Mouse (Mus musculus) right cerebral cortex, postnatal 36 days (tissue): Measurements from ENCODE around the gene Notch4.

Experiments
- DNase-seq, 2 experiments: peaks; one replicate each; pipeline ENCODE4 v3.0.0; 2022; ENCODE audit warnings: low spot score in 2 of 2, mixed read lengths in 1 of 2

Gene Notch4

DNA sequence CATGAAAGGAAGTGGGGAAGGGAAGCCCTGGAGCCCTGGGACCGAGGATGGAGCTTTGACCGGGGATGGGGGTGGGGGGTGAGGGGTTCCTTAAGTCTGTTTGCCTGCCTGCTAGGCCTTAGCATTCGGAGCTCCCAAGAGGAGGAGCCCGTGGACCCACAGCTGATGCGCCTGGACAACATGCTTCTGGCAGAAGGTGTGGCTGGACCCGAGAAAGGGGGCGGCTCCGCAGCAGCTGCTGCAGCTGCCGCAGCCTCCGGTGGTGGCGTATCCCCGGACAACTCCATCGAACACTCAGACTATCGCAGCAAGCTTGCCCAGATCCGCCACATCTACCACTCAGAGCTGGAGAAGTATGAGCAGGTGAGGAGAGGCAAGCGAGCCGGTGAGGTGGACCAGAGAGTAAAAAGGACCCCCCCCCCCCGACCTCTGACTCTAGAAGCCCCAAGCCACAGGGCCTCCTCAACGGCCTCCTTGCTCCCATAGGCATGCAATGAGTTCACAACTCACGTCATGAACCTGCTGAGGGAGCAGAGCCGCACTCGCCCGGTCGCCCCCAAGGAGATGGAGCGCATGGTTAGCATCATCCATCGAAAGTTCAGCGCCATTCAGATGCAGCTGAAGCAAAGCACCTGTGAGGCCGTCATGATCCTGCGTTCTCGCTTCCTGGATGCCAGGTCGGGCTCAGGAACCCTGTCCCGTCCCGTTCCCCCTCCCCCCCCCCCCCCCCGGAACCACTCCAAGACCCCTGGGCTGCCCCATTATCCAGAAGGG is 29.9 kb downstream of the Notch4 start:
- no peak for DNase-seq

DNA sequence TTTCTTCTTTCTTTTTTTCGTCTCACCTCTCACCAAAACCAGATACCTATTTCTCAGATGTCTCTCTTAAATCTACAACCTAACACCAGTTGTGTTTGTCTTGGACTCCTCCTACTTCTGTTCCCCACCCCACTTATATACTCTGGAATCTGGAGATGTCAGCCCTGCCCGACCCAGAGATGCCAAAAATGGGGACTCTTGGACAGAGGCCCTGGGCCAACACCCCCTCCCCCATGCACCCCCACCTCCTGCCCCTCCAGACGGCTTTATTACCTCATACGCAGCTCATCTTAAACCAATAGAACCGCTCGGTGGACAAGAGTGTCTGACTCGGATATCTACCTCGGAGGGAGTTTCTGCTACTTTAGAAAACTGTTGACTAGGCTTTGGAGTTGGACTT is 32.0 kb downstream of the Notch4 start:
- no peak for DNase-seq

DNA sequence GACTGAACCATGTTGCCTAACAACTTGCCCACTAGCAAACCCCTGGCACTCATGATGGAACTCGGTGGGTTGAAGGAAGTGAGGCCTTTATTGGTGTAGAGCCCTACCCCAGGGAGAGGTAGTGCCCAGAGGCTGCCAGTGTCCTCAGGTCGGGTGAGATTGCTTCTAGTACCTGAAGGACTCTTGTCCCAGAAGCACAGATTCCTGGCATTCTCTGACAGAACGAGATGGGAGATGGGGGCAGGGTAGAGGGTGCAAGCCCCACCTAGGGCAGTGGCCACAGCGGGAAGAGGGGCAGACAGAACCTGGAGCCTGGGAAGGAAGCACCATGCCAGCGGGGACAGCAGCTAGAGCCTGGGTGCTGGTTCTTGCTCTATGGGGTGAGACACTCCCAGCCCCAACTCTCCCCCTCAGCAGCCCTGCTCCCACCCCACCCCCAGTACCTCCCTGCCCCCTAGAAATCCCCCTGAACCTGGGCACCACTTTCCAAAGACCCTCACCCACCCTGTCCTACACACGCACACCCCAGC is 33.6 kb downstream of the Notch4 start, which contains the start of gene Ager:
Gene Ager, plus strand, starts transcription at position 297 of the 530 bp plus-strand sequence.
- DNase-seq: no peak

- DNase-seq: no peak
These were observed 35.8 kb downstream of the Notch4 start for GRCm38 (mm10) chr17:34599891-34600290.

GRCm38 (mm10) chr17:34601796-34602195 is 37.7 kb downstream of the Notch4 start:
- DNase-seq: no peak

- DNase-seq: peak; percentile 99 to 100
These were observed 39.5 kb downstream of the Notch4 start, which contains the start of gene Rnf5 for GRCm38 (mm10) chr17:34603375-34604060. Gene Rnf5 (minus strand): TSS chr17:34603690.

GRCm38 (mm10) chr17:34604061-34604508 is 40.0 kb downstream of the Notch4 start, which contains the start of gene Agpat1:
Gene Agpat1 (plus strand): TSS chr17:34604262.
- peak; percentile 97 to 99 for DNase-seq

GRCm38 (mm10) chr17:34604511-34605237 is 40.6 kb downstream of the Notch4 start:
- no peak for DNase-seq

DNA sequence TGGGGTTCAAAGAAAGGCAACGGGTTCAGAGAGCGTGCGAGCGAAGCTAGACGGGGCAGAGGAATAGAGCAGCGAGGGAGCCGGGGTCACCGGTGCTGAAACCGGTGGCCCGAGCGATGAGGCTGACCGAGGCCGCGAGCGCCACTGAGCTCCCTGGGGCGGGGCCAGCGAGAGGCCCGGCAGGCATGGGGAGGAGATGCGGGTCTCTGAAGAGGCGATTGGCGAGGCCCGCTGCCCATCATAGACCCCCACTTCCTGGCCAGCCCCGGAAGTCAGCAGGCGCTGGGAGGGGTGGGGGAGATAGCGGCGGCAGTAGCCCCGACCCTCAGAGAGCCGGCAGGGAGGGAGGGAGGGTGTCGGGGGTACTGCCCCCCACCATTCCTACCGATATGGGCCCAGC is 41.5 kb downstream of the Notch4 start:
- peak; percentile 97 to 98 for DNase-seq

GRCm38 (mm10) chr17:34606186-34607039 is 42.3 kb downstream of the Notch4 start:
- no peak for DNase-seq

DNA sequence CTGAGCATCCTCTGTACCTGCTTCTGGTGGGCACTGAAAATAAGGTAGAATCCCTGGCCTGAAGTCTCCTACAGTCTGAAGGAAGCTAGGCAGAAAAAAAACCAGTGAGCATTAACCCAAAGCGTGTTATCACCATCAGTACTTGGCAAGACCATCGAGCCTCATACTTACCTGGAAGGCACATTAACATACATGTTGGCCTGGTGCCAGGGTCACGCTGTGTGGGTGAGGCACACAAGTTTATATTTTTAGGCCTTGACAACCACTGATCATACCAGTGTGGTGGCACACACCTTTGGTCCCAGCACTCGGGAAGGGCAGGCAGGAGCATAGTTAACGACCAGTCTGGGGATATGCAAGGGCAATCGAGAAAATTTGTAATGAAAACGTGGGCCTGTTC is 43.9 kb downstream of the Notch4 start:
- no peak for DNase-seq

- no peak for DNase-seq
These were observed 47.0 kb downstream of the Notch4 start for GRCm38 (mm10) chr17:34611050-34611449.

DNA sequence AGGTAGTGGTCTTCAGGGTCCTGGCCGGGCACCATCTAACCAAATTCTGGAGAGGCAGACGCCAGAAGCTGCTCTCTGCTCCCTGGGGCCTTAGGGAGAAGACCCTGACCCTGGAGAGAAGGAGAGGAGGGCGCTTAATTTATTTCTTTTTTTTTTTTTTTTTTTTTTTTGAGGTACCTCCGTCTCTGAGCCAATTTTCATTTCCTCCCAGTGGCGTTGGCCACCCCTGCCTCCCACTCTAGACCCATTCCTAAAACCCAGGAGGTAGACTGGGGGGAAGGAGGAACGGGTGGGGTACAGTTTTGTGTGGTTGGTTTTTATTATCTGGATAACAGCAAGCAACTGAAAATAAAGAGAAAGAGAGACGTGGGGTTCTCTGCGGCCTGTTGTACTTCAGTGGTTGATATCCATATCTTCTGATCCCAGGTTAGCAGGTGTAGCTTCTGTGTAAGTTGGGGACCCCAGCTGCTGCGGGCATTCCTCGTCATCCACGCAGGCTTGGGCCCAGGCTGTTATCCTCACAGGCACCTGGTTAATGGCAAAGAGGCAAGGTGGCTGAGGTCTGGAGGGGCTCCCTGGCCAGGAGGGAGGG is 49.1 kb downstream of the Notch4 start:
- DNase-seq: no peak

DNA sequence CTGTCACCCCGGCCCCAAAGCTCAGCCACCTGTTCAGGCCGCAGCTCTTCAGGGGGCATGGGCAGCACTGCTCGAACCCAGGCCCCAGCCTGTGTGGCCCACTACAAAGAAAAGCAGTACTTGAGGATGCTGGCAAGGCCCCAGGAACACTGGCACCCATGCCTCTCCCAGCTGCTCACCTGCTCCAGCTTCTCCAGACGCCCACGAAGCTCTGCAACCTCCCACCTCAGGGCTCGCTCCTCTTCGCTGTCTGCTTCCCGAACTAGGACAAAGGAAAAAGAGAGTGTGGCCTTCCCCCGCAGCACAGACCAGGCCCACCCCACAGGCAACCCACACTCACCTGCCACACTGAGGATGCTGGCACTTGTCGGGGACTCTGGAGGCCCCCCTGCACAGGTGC is 49.8 kb downstream of the Notch4 start:
- no peak for DNase-seq

DNA sequence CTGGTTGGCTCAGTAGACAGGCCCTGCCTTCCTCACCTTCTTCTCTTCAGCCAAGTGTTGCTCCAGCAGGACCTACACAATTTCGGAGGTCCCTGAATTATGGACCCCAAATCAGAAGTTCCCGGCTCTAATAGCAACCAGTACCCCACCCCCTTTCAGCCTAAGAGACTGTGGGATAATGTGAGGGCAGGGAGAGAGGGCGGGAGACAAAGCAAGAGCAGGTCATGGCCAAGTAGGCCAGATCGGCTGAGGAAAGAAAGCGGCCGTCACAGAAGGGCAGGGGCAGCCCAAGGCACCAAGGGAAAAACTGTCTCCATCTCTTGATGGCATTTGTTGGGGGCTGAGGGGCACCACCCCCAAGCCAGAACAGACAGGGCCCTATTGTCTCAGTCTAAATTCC is 51.8 kb downstream of the Notch4 start, which contains the start of gene Egfl8:
Gene Egfl8, minus strand, starts transcription at position 101 of the 400 bp plus-strand sequence.
- DNase-seq: no peak

DNA sequence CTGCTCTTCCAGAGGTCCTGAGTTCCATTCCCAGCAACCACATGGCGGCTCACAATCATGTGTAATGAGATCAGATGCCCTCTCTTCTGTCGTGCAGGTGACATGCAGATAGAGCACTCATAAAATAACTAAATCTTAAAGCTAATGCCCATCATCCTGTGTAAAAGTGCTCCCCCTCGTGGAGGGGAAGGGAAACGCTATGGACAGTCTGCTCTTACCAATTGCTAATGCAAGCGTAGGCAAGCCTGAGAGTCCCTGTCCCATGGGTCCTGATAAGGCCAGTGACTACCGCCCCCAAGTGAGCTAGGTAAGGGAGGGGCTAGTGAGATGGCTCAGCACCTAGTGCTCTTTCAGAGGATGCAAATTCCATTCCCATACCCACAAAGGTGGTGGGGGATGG is 54.9 kb downstream of the Notch4 start:
- no peak for DNase-seq

- no peak for DNase-seq
These were observed 56.9 kb downstream of the Notch4 start for GRCm38 (mm10) chr17:34621006-34621405.

DNA sequence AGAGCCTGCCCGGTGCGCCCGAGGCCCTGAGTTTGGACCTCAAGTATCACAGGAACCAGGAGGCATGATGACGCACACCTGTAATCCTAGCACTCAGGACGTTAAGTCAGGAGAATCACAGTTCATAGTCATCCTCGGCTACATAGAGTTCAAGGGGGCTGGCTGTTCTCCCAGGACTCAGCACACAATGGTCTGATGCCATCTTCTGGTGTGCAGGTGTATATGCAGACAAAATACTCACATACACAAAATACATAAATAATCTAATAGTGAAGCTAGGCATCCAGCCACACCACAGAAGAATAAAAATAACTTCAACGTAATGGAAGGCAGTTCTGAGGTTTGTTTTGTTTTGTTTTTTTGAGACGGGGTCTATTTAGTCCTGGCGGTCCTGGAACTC is 59.1 kb downstream of the Notch4 start:
- DNase-seq: no peak

GRCm38 (mm10) chr17:34624981-34625380 is 60.9 kb downstream of the Notch4 start:
- DNase-seq: no peak

DNA sequence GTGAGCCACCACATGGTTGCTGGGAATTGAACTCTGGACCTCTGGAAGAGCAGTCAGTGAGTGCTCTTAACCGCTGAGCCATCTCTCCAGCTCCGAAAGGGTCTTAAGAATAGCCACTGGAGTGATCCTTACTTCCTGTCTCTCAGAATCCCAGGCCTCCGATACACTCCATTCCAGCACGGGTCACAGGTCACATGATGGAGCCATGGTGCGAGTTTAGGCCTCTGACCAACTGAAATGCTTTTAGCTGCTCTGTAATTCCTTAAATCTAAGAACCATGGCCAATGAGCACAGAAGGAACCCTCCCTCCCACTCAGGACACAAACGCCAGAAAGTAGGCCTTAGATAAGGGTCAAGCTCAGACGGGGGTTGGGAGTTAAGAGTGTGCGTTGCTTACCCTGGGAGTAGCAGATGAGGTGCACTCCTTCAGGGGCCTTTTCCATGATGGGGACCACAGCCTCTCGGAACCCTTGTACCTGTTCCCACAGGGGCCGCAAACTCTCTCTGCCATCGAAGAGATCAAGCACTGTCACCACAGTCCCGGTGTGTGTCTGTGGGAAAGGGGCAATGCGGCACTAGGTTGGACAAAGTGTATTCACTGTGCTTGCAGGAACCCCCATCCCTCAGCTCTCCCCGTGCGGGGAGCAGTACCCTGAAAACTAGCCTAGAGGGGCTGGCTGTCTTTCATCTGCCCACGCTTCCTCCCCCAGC is 62.1 kb downstream of the Notch4 start:
- DNase-seq: no peak
